Mouse (Mus musculus) duodenum, adult 2 months (tissue): ENCODE results near the gene Zfp74. TPM values are rescaled to one million over a fixed set of nuclear protein-coding genes. Genes with fewer than 3 reads are reported as not detected.

Source experiments
- polyA plus RNA-seq: library from polyadenylated mRNA; depleted of rRNA; stranded (reverse); fragments of >200 nt; gene quantifications from 2 replicates; pipeline ENCODE4 v1.2.3, GENCODE M21; 2012; ENCODE audit warnings: low replicate concordance; rRNA removed

The Zfp74 gene
- polyA plus RNA-seq = 0.06 and 4.0 TPM in 2 replicates

GRCm38 (mm10) chr7:29953513-29954401 is at the start of gene Zfp74:
Zfp74 (minus strand) TSS chr7:29954089.

GRCm38 (mm10) chr7:29983690-29984380 is 29.9 kb upstream of the Zfp74 start, which contains the start of gene Zfp568:
Zfp568 (plus strand) TSS chr7:29983955.

GRCm38 (mm10) chr7:29908130-29908950 is 45.5 kb downstream of the Zfp74 start, which contains the start of gene Zfp383:
Zfp383 (plus strand) TSS chr7:29908223.

GRCm38 (mm10) chr7:29905966-29906681 is 47.8 kb downstream of the Zfp74 start, which contains the start of gene Zfp27:
Zfp27 (minus strand) TSS chr7:29906572.

Other genes starting within 250 kb of the Zfp74 start
- gene Catsperg2, start 227.1 kb downstream of the Zfp74 start, polyA plus RNA-seq = not detected in 2 replicates
- gene Zfp84, start 185.5 kb downstream of the Zfp74 start, polyA plus RNA-seq = 0.63 and 0.84 TPM in 2 replicates
- 0.36 and 0.96 TPM in 2 replicates for gene Zfp30, start 170.1 kb downstream of the Zfp74 start, polyA plus RNA-seq
- gene Zfp790, start 138.0 kb downstream of the Zfp74 start, polyA plus RNA-seq = 0.33 and 0.46 TPM in 2 replicates
- 0.06 and 0.07 TPM in 2 replicates for gene Zfp940, start 100.4 kb downstream of the Zfp74 start, polyA plus RNA-seq
- 0.07 and 0.12 TPM in 2 replicates for gene Zfp420, start 94.1 kb downstream of the Zfp74 start, polyA plus RNA-seq
- 0.76 and 0.89 TPM in 2 replicates for gene Zfp27, start 47.5 kb downstream of the Zfp74 start, polyA plus RNA-seq
- gene Zfp383, start 45.9 kb downstream of the Zfp74 start, polyA plus RNA-seq = 0.04 and 0.12 TPM in 2 replicates
- gene Zfp568, start 29.9 kb upstream of the Zfp74 start, polyA plus RNA-seq = 1.5 and 1.6 TPM in 2 replicates
- gene Zfp14, start 97.3 kb upstream of the Zfp74 start, polyA plus RNA-seq = 0.19 and 0.42 TPM in 2 replicates
- 0.07 TPM in 1 of 2 replicates, not detected in the other for gene Zfp82, start 118.8 kb upstream of the Zfp74 start, polyA plus RNA-seq
- 0.14 TPM in 1 of 2 replicates, not detected in the other for gene Gm26920, start 136.3 kb upstream of the Zfp74 start, polyA plus RNA-seq
- 0.65 and 0.99 TPM in 2 replicates for gene Zfp566, start 136.4 kb upstream of the Zfp74 start, polyA plus RNA-seq
- gene Zfp260, start 140.7 kb upstream of the Zfp74 start, polyA plus RNA-seq = 3.1 and 6.6 TPM in 2 replicates
- gene Zfp382, start 167.9 kb upstream of the Zfp74 start, polyA plus RNA-seq = 0.23 TPM in 1 of 2 replicates, not detected in the other
- gene Zfp146, start 215.7 kb upstream of the Zfp74 start, polyA plus RNA-seq = 1.4 and 1.6 TPM in 2 replicates
- gene Cox7a1, start 230.1 kb upstream of the Zfp74 start, polyA plus RNA-seq = 40.1 and 164 TPM in 2 replicates
- 492 and 665 TPM in 2 replicates for gene Capns1, start 244.7 kb upstream of the Zfp74 start, polyA plus RNA-seq